Mouse (Mus musculus) neural tube, embryonic 11.5 days (tissue): ENCODE measurements at regions not wholly inside any gene's neighbourhood (a gene's known extent, or its start where the extent isn't known, plus 50 kb on each side); places are given as distances from the start of the nearest gene placed in this dataset.
"Not testable (repeated sequence)": the region's sequence is repeated elsewhere in the genome, so short reads cannot be mapped to it uniquely, and the experiment has no call there.

ENCODE experiments used
- ATAC-seq: fragments of 200-750 bp; cut with Nextera tagmentation; 2 replicates; pipeline ENCODE4 v1.8.0; 2017; ENCODE audit warnings: moderate number of reproducible peaks, mild to moderate bottlenecking, moderate TSS enrichment, moderate library complexity; ENCODE audit not compliant: insufficient read depth, low FRiP score, low TSS enrichment
- DNase-seq: peaks from one replicate; pipeline ENCODE4 v3.0.0-alpha.2; 2015; ENCODE audit warnings: low spot score
- H3K27ac ChIP-seq: fragments of 300-500 bp; sonication (generic); 2 replicates; pipeline ENCODE4 v1.5.1; 2014; ENCODE audit warnings: low read depth, mild to moderate bottlenecking, low read length
- H3K27me3 ChIP-seq: fragments of 300-500 bp; sonication (generic); 2 replicates; pipeline ENCODE4 v1.6.1; 2014; ENCODE audit warnings: mild to moderate bottlenecking, low read length, mixed read lengths; ENCODE audit not compliant: control insufficient read depth, insufficient read depth
- H3K36me3 ChIP-seq: fragments of 300-500 bp; sonication (generic); 2 replicates; pipeline ENCODE4 v1.6.1; 2014; ENCODE audit warnings: mild to moderate bottlenecking, low read length, moderate library complexity, mixed read lengths; ENCODE audit not compliant: control insufficient read depth, insufficient read depth
- H3K4me1 ChIP-seq: fragments of 300-500 bp; sonication (generic); 2 replicates; pipeline ENCODE4 v1.6.1; 2014; ENCODE audit warnings: low read length, mixed read lengths; ENCODE audit not compliant: control insufficient read depth, insufficient read depth
- H3K4me2 ChIP-seq: fragments of 300-500 bp; sonication (generic); 2 replicates; pipeline ENCODE4 v1.6.1; 2014; ENCODE audit warnings: low read depth, mild to moderate bottlenecking, moderate library complexity
- H3K4me3 ChIP-seq: fragments of 300-500 bp; sonication (generic); 2 replicates; pipeline ENCODE4 v1.5.1; 2014; ENCODE audit warnings: low read depth, low read length
- H3K9ac ChIP-seq: fragments of 300-500 bp; sonication (generic); 2 replicates; pipeline ENCODE4 v1.6.1; 2014; ENCODE audit warnings: mild to moderate bottlenecking, low read length
- H3K9me3 ChIP-seq: fragments of 300-500 bp; sonication (generic); 2 replicates; pipeline ENCODE4 v1.6.1; 2016; ENCODE audit warnings: low read length; ENCODE audit not compliant: control insufficient read depth
- WGBS: fragments of 180-500 bp; shearing (Covaris S2); extraction: QIAGEN DNeasy Blood & Tissue Kit; methylation state at CpG from one replicate; pipeline ENCODE4 v1.1.7; 2014; 5-methylcytosine and 5-hydroxymethylcytosine counted together

- H3K9ac ChIP-seq: no peak overlapping the region
- H3K36me3 ChIP-seq: no peaks in the 10 kb centered on the region
- no peaks in the 10 kb centered on the region for H3K27me3 ChIP-seq
- no peak for ATAC-seq
- H3K4me2 ChIP-seq: no peak overlapping the region
- H3K4me3 ChIP-seq: no peak overlapping the region
- no peak for DNase-seq
- H3K9me3 ChIP-seq: no peaks in the 10 kb centered on the region
- no peaks in the 10 kb centered on the region for H3K4me1 ChIP-seq
- no peak overlapping the region for H3K27ac ChIP-seq
Observed at GRCm38 (mm10) chr1:30696342-30696741, 177.4 kb downstream of the Phf3 start.

GRCm38 (mm10) chr1:30685318-30685717, 188.4 kb downstream of the Phf3 start:
- Histone ChIP-seq H3K9me3 (no peaks in the 10 kb centered on the region), H3K27me3 (no peaks in the 10 kb centered on the region), H3K9ac (no peak overlapping the region), H3K4me3 (no peak overlapping the region), H3K4me1 (no peaks in the 10 kb centered on the region), H3K27ac (no peak overlapping the region), H3K36me3 (no peaks in the 10 kb centered on the region), H3K4me2 (no peak overlapping the region)
- no peak for ATAC-seq
- WGBS: 90% methylated on average over 3 of the region's 3 CpGs
- no peak for DNase-seq

- ATAC-seq (no peak), DNase-seq (no peak)
- Histone ChIP-seq H3K4me1 (no peaks in the 10 kb centered on the region), H3K27me3 (no peaks in the 10 kb centered on the region), H3K4me2 (no peak overlapping the region), H3K27ac (no peak overlapping the region), H3K4me3 (no peak overlapping the region), H3K9me3 (no peaks in the 10 kb centered on the region), H3K9ac (no peak overlapping the region), H3K36me3 (no peaks in the 10 kb centered on the region)
- WGBS: 81% methylated on average over 2 of the region's 2 CpGs
Observed at GRCm38 (mm10) chr1:30683889-30684288, 189.8 kb downstream of the Phf3 start.

- Histone ChIP-seq H3K9ac (no peak overlapping the region), H3K9me3 (no peaks in the 10 kb centered on the region), H3K4me3 (no peak overlapping the region), H3K27me3 (no peaks in the 10 kb centered on the region), H3K4me1 (no peaks in the 10 kb centered on the region), H3K27ac (no peak overlapping the region), H3K36me3 (no peaks in the 10 kb centered on the region), H3K4me2 (no peak overlapping the region)
- ATAC-seq (no peak), DNase-seq (no peak)
- 29% methylated on average over 2 of the region's 2 CpGs for WGBS
Observed at GRCm38 (mm10) chr1:30639807-30640206, 233.9 kb downstream of the Phf3 start.

- Histone ChIP-seq H3K36me3 (no peaks in the 10 kb centered on the region), H3K4me2 (no peak overlapping the region), H3K4me1 (no peaks in the 10 kb centered on the region), H3K9ac (no peak overlapping the region), H3K4me3 (no peak overlapping the region), H3K27me3 (no peaks in the 10 kb centered on the region), H3K9me3 (no peaks in the 10 kb centered on the region), H3K27ac (no peak overlapping the region)
- WGBS: 95% methylated on average over 1 of the region's 1 CpGs
- ATAC-seq (no peak), DNase-seq (no peak)
Observed at GRCm38 (mm10) chr1:30632760-30633159, 241.0 kb downstream of the Phf3 start.

GRCm38 (mm10) chr1:30627796-30628195, 245.9 kb downstream of the Phf3 start:
- H3K36me3 ChIP-seq, H3K27me3 ChIP-seq, H3K27ac ChIP-seq, DNase-seq, ATAC-seq, H3K9ac ChIP-seq, H3K4me2 ChIP-seq, H3K9me3 ChIP-seq, H3K4me3 ChIP-seq, H3K4me1 ChIP-seq: not testable (repeated sequence)
- WGBS: 72% methylated on average over 5 of the region's 5 CpGs

GRCm38 (mm10) chr1:30595122-30595730, 278.5 kb downstream of the Phf3 start:
- no peak overlapping the region for H3K4me3 ChIP-seq
- ATAC-seq: no peak
- DNase-seq: no peak
- H3K36me3 ChIP-seq: no peaks in the 10 kb centered on the region
- H3K9me3 ChIP-seq: no peaks in the 10 kb centered on the region
- H3K4me2 ChIP-seq: no peak overlapping the region
- no peaks in the 10 kb centered on the region for H3K4me1 ChIP-seq
- H3K27ac ChIP-seq: no peak overlapping the region
- no peak overlapping the region for H3K9ac ChIP-seq
- H3K27me3 ChIP-seq: no peaks in the 10 kb centered on the region
- 79% methylated on average over 7 of the region's 7 CpGs for WGBS

GRCm38 (mm10) chr1:30594036-30594435, 279.7 kb downstream of the Phf3 start:
- Histone ChIP-seq H3K4me3 (no peak overlapping the region), H3K9ac (no peak overlapping the region), H3K9me3 (no peaks in the 10 kb centered on the region), H3K27me3 (no peaks in the 10 kb centered on the region), H3K4me2 (no peak overlapping the region), H3K27ac (no peak overlapping the region), H3K4me1 (no peaks in the 10 kb centered on the region), H3K36me3 (no peaks in the 10 kb centered on the region)
- no peak for ATAC-seq
- WGBS: 64% methylated on average over 1 of the region's 1 CpGs
- DNase-seq: no peak

GRCm38 (mm10) chr1:30590721-30591120, 283.0 kb downstream of the Phf3 start:
- H3K36me3 ChIP-seq: no peaks in the 10 kb centered on the region
- H3K27ac ChIP-seq: no peak overlapping the region
- no peaks in the 10 kb centered on the region for H3K27me3 ChIP-seq
- no peaks in the 10 kb centered on the region for H3K9me3 ChIP-seq
- no peak for DNase-seq
- no peak overlapping the region for H3K4me2 ChIP-seq
- no peaks in the 10 kb centered on the region for H3K4me1 ChIP-seq
- no peak overlapping the region for H3K4me3 ChIP-seq
- ATAC-seq: no peak
- H3K9ac ChIP-seq: no peak overlapping the region
- 79% methylated on average over 4 of the region's 4 CpGs for WGBS
